Mouse (Mus musculus) C2C12 (cell line): ENCODE data around the gene Inpp5a.

Experiments
- CTCF ChIP-seq: IDR thresholded peaks from one replicate; pipeline ENCODE4 v1.5.1; 2011; ENCODE audit not compliant: control insufficient read depth, insufficient read depth, insufficient read length
- USF1 ChIP-seq: IDR thresholded peaks from one replicate; pipeline ENCODE4 v1.6.1; 2011; ENCODE audit warnings: low read depth, mild to moderate bottlenecking, control low read depth, moderate library complexity

DNA sequence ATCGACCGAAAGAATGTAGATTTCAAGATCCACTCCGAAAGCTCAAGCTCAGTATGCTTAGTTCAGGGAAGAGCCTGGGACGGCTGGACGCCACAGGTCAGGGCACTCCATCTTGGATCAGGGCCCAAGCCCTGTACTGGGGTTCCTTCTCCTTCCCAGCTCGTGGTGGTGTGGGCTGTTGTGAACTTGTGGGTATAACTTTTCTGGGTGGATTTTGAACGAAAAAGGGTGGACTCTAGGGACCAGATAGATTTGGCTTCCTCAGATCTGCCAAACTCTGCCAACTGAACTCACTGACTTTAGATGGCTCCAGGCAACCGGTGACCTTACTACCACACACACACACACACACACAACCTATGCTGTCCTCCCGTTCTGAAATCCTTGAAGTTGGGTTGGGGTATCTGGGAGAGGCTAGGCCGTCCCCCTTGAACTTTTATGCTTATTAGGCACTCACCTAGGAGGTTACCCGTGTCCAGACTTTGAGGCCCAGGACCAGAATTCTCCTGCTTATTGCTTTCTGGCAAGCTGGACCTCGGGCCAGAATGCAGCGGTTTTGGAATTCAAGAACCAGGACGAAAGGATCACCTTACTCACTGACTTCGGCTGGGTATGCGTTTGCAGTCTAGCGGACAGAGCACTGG is 194.3 kb downstream of the Inpp5a start:
- TF ChIP-seq CTCF (no peak), USF1 (no peak)
